Mouse (Mus musculus): Measurements from ENCODE around the gene Ptov1.

DNA sequence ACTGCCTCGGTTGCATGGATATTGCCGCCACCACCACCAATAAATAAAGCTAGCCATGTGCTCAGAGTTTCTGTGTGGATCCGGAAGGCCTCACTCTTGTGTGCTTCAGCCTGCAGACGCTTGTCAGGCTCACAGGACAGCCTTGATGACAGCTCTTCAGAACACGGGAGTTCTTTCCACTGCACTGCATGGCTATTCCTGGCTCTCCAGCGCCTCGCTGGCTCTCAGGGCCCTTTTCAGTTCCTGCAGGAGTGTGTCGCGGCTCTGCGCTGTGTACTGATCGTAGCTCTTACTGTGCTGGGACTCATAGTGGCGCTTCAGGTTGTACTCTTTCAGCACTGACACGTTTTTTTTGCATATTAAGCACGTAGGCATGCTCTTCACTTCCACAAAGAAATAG is 8.2 kb upstream of the Ptov1 start:
- TF ChIP-seq EP300 (IDR thresholded peaks at IDR 0.05; ENCODE audit: insufficient read depth, low read depth, low read length): peak; percentile 90
- TF ChIP-seq CTCF (IDR thresholded peaks at IDR 0.05): peak; percentile 24; the same call in 1 of the 2 replicates
- peak; percentile 53 for TF ChIP-seq POLR2A (IDR thresholded peaks at IDR 0.05; ENCODE audit: insufficient read depth, low read depth, low read length)

Measured in heart, adult 2 months (tissue).